Mouse (Mus musculus) layer of hippocampus, adult 9-10 months (tissue): ENCODE data around the gene Eif4e.

Experiments used
- DNase-seq: peaks from one replicate; pipeline ENCODE4 v3.0.0; 2022; ENCODE audit warnings: low spot score

Gene Eif4e

GRCm38 (mm10) chr3:138587137-138587536 is 61.2 kb downstream of the Eif4e start:
- DNase-seq, result no peak

- DNase-seq, result no peak
Measured at GRCm38 (mm10) chr3:138588001-138588400, 62.0 kb downstream of the Eif4e start.

GRCm38 (mm10) chr3:138591002-138591401 is 65.0 kb downstream of the Eif4e start:
- DNase-seq, result no peak

- DNase-seq, result no peak
Measured at GRCm38 (mm10) chr3:138591806-138592365, 65.9 kb downstream of the Eif4e start.

DNA sequence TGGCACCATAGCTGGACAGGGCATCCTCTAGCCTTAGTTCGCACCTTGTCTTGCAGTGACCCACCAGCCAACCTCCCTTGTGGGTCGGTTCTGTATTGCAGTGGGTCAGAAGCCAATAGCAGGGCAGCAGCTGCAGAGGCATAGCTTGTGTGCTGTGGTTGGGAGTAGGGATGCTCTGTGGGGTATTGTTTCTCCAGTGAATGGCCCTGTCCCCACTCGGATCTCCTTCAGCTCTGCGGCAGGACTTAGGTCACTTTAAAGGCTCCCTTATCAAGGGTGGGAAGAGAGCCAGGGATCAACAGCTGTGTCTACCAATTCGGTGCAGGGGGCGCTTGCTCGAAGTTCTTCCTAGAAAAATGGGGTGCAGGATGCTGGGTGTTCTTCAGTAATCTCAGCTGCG is 67.2 kb downstream of the Eif4e start:
- peak; percentile 8 for DNase-seq

GRCm38 (mm10) chr3:138593911-138594310 is 67.9 kb downstream of the Eif4e start:
- no peak for DNase-seq

DNA sequence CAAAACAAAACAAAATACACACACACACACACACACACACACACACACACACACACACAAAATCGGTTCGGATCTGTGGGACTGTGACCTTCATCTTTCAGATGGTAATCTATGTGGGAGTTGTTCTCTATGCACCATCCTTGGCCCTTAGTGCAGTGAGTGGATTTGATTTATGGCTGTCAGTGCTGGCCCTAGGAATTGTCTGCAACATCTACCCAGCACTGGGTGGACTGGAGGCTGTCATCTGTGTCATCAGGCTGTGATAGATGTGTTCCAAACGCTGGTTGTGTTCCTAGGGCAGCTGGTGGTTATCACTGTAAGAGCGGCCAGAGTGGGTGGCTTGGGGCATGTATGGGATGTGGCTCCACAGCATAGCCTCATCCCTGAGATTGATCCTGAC is 75.1 kb downstream of the Eif4e start:
- no peak for DNase-seq

- no peak for DNase-seq
Measured at GRCm38 (mm10) chr3:138605132-138605531, 79.2 kb downstream of the Eif4e start.

DNA sequence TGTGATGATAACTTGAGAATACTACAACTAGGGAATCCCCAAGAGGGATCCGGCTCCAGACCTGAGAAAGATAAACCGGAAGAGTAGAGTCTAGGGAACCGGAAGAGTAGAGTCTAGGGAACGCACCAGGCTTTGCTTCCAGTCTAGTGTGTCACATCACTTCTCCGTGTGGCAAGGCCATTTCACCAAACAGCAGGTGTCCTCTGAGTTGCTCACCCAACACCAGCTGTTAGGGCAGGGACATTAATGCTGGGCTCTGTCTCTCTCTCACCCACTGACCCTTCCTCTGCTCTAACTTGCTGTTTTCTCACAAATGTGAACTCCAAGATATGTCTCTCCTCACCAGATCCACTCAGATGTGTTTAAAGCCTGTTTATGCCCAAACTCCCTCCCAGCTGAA is 82.7 kb downstream of the Eif4e start:
- no peak for DNase-seq
